Mouse (Mus musculus) 3134 (cell line): ENCODE measurements around the gene Naa80.

Experiments used
- DNase-seq: peaks from one replicate; pipeline ENCODE4 v3.0.0-alpha.2; 2011; ENCODE audit warnings: low spot score; ENCODE audit not compliant: insufficient read length; ENCODE audit errors: extremely low read depth

The Naa80 gene

DNA sequence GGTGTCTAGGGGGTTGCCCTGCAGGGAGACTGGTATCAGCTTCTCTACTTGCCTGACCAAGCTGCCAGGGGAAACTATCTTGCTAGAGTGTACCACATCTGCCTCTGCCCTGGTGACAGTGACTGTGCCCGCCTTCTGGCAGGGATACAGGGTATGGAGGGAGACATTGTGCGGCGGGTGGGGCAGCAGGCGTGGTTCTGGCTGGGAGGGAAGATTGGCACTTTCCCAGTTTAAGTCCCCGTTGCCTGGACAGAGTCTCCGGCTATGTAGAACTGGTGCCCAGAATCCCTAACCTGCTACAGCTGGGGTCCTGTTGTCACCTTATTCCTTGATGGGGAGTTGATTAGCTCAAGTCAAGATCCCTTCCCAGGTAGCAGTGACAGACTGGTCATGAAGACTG lies 53.8 kb downstream of the Naa80 start:
- peak; percentile 76 for DNase-seq

DNA sequence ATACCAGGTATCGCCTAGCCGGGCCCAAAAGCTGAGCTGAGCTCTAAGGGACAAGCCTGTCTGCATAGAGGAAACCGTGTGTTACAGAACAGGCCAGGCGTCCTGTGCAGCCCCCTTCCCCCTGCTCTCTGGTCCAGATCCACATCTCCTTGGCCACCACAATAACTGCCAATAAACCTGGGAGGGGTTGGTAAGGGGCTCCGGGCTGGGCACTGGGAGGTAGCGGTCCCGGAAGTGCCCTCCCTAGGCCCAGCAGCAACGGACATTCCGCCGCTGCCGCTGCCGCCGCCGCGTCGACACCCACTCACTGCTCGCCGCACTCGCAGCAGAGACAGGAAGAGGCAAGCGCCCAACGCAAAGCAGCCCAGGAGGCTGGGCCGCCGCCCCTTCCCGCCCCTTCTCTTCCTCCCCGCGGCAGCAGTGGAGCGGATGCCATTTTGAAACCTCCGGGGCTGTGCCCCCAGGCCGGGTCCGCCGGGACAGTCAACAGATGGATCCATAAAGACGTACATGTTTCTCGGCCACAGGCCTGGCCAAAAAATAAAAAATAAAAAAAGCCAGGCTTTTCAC lies 54.5 kb downstream of the Naa80 start:
- DNase-seq: peak; percentile 89
